Mouse (Mus musculus): ENCODE data around the gene Scn4b.

Gene Scn4b

GRCm38 (mm10) chr9:45138191-45139032 is at the start of gene Scn4b:
Gene Scn4b (plus strand): TSS chr9:45138395.
- peak; percentile 57 to 68 for DNase-seq (ENCODE audit: low spot score in 2 of 2)

- DNase-seq (ENCODE audit: low spot score in 2 of 2): no peak
These were observed 47.4 kb upstream of the Scn4b start for GRCm38 (mm10) chr9:45090811-45091210.

- DNase-seq (ENCODE audit: low spot score in 2 of 2): no peak
These were observed 45.6 kb upstream of the Scn4b start for GRCm38 (mm10) chr9:45092641-45093040.

GRCm38 (mm10) chr9:45095149-45095937 is 42.9 kb upstream of the Scn4b start:
- DNase-seq (ENCODE audit: low spot score in 2 of 2): no peak

- DNase-seq (ENCODE audit: low spot score in 2 of 2): no peak
These were observed 40.3 kb upstream of the Scn4b start for GRCm38 (mm10) chr9:45097877-45098276.

GRCm38 (mm10) chr9:45098426-45098825 is 39.8 kb upstream of the Scn4b start:
- peak; percentile 51 to 54 for DNase-seq (ENCODE audit: low spot score in 2 of 2)

GRCm38 (mm10) chr9:45102528-45102927 is 35.7 kb upstream of the Scn4b start:
- DNase-seq (ENCODE audit: low spot score in 2 of 2): no peak

GRCm38 (mm10) chr9:45103211-45103979 is 34.8 kb upstream of the Scn4b start:
- no peak for DNase-seq (ENCODE audit: low spot score in 2 of 2)

GRCm38 (mm10) chr9:45105596-45106374 is 32.4 kb upstream of the Scn4b start:
- DNase-seq (ENCODE audit: low spot score in 2 of 2): no peak

GRCm38 (mm10) chr9:45115706-45116105 is 22.5 kb upstream of the Scn4b start:
- no peak for DNase-seq (ENCODE audit: low spot score in 2 of 2)

- DNase-seq (ENCODE audit: low spot score in 2 of 2): no peak
These were observed 21.4 kb upstream of the Scn4b start for GRCm38 (mm10) chr9:45116819-45117218.

GRCm38 (mm10) chr9:45117741-45118431 is 20.3 kb upstream of the Scn4b start, which contains the start of gene Scn2b:
Gene Scn2b (plus strand): TSS chr9:45117782.
- peak in 1 of 2 experiments; percentile 48 for DNase-seq (ENCODE audit: low spot score in 2 of 2)

GRCm38 (mm10) chr9:45118552-45118951 is 19.6 kb upstream of the Scn4b start:
- no peak for DNase-seq (ENCODE audit: low spot score in 2 of 2)

- DNase-seq (ENCODE audit: low spot score in 2 of 2): no peak
These were observed 18.8 kb upstream of the Scn4b start for GRCm38 (mm10) chr9:45119316-45119953.

- no peak for DNase-seq (ENCODE audit: low spot score in 2 of 2)
These were observed 18.2 kb upstream of the Scn4b start for GRCm38 (mm10) chr9:45119954-45120530.

GRCm38 (mm10) chr9:45120567-45120966 is 17.6 kb upstream of the Scn4b start:
- no peak for DNase-seq (ENCODE audit: low spot score in 2 of 2)

GRCm38 (mm10) chr9:45121001-45121400 is 17.2 kb upstream of the Scn4b start:
- DNase-seq (ENCODE audit: low spot score in 2 of 2): peak; percentile 81 to 87

GRCm38 (mm10) chr9:45121769-45122168 is 16.4 kb upstream of the Scn4b start:
- peak; percentile 83 to 89 for DNase-seq (ENCODE audit: low spot score in 2 of 2)

- peak; percentile 64 to 68 for DNase-seq (ENCODE audit: low spot score in 2 of 2)
These were observed 15.9 kb upstream of the Scn4b start for GRCm38 (mm10) chr9:45122209-45122761.
